Mouse (Mus musculus) heart, embryonic 11.5 days (tissue): ENCODE measurements around the gene Mllt1. TPM values are rescaled to one million over a fixed set of nuclear protein-coding genes. Genes with fewer than 3 reads are reported as not detected.

Experiments
- ATAC-seq: fragments of 200-750 bp; cut with Nextera tagmentation; replicated peaks from 2 replicates; pipeline ENCODE4 v1.8.0; 2017; ENCODE audit warnings: moderate library complexity; ENCODE audit not compliant: insufficient number of reproducible peaks, low FRiP score, low TSS enrichment
- H3K27ac ChIP-seq: fragments of 300-500 bp; sonication (generic); 2 replicates; pipeline ENCODE4 v1.5.1; 2014; ENCODE audit warnings: mild to moderate bottlenecking, low read depth, low read length
- H3K27me3 ChIP-seq: fragments of 300-500 bp; sonication (generic); 2 replicates; pipeline ENCODE4 v1.6.1; 2014; ENCODE audit warnings: mild to moderate bottlenecking, low read length, mixed read lengths; ENCODE audit not compliant: control insufficient read depth, insufficient read depth
- H3K36me3 ChIP-seq: fragments of 300-500 bp; sonication (generic); 2 replicates; pipeline ENCODE4 v1.6.1; 2014; ENCODE audit warnings: mild to moderate bottlenecking, low read length, moderate library complexity, mixed read lengths; ENCODE audit not compliant: control insufficient read depth, insufficient read depth
- H3K4me1 ChIP-seq: fragments of 300-500 bp; sonication (generic); 2 replicates; pipeline ENCODE4 v1.6.1; 2014; ENCODE audit warnings: low read length; ENCODE audit not compliant: control insufficient read depth, insufficient read depth
- H3K4me2 ChIP-seq: fragments of 300-500 bp; sonication (generic); 2 replicates; pipeline ENCODE4 v1.6.1; 2014; ENCODE audit warnings: mild to moderate bottlenecking, moderate library complexity
- H3K4me3 ChIP-seq: fragments of 300-500 bp; sonication (generic); 2 replicates; pipeline ENCODE4 v1.5.1; 2014; ENCODE audit warnings: low read depth, low read length
- H3K9ac ChIP-seq: fragments of 300-500 bp; sonication (generic); 2 replicates; pipeline ENCODE4 v1.6.1; 2014; ENCODE audit warnings: mild to moderate bottlenecking, low read depth, low read length, moderate library complexity
- H3K9me3 ChIP-seq: fragments of 300-500 bp; sonication (generic); replicated peaks from 2 replicates; pipeline ENCODE4 v1.6.1; 2016; ENCODE audit warnings: low read length; ENCODE audit not compliant: control insufficient read depth
- WGBS: fragments of 180-500 bp; shearing (Covaris S2); extraction: QIAGEN DNeasy Blood & Tissue Kit; methylation state at CpG from one replicate; pipeline ENCODE4 v1.1.7; 2014; ENCODE audit not compliant: insufficient replicate concordance; 5-methylcytosine and 5-hydroxymethylcytosine counted together
- polyA plus RNA-seq: library from polyadenylated mRNA; unstranded; fragments of >200 nt; fragmentation: Nextera tagmentation; extraction: Ambion mirVana; gene quantifications from 2 replicates; pipeline ENCODE4 v1.2.1, GENCODE M21; 2014

Gene Mllt1
- polyA plus RNA-seq, 1 experiment from 2014 or later = 20.1 TPM

GRCm38 (mm10) chr17:56954871-56955270, 19.7 kb upstream of the Mllt1 start:
- Histone ChIP-seq H3K4me2 (no peak overlapping the region), H3K4me3 (no peak overlapping the region), H3K27ac (no peak overlapping the region), H3K36me3 (no peaks in the 10 kb centered on the region), H3K9me3 (no peaks in the 10 kb centered on the region), H3K27me3 (no peaks in the 10 kb centered on the region), H3K4me1 (no peaks in the 10 kb centered on the region), H3K9ac (no peak overlapping the region)
- ATAC-seq = no peak
- 73% methylated on average over 7 of the region's 7 CpGs for WGBS

GRCm38 (mm10) chr17:56952639-56953038, 17.4 kb upstream of the Mllt1 start:
- 75% methylated on average over 1 of the region's 1 CpGs for WGBS
- no peak overlapping the region for H3K27ac ChIP-seq
- no peak overlapping the region for H3K9ac ChIP-seq
- H3K27me3 ChIP-seq = no peaks in the 10 kb centered on the region
- no peaks in the 10 kb centered on the region for H3K9me3 ChIP-seq
- no peak overlapping the region for H3K4me2 ChIP-seq
- ATAC-seq = no peak
- H3K36me3 ChIP-seq = no peaks in the 10 kb centered on the region
- H3K4me3 ChIP-seq = no peak overlapping the region
- H3K4me1 ChIP-seq = no peaks in the 10 kb centered on the region

GRCm38 (mm10) chr17:56950915-56951314, 15.7 kb upstream of the Mllt1 start:
- Histone ChIP-seq H3K9me3 (no peaks in the 10 kb centered on the region), H3K4me2 (no peak overlapping the region), H3K27me3 (no peaks in the 10 kb centered on the region), H3K9ac (no peak overlapping the region), H3K36me3 (no peaks in the 10 kb centered on the region), H3K27ac (no peak overlapping the region), H3K4me3 (no peak overlapping the region), H3K4me1 (no peaks in the 10 kb centered on the region)
- no peak for ATAC-seq
- 14% methylated on average over 3 of the region's 3 CpGs for WGBS

GRCm38 (mm10) chr17:56938751-56939150, 3.5 kb upstream of the Mllt1 start:
- no peak overlapping the region for H3K27ac ChIP-seq
- H3K4me1 ChIP-seq = peaks cover 10% of the 10 kb centered on the region
- no peak overlapping the region for H3K4me3 ChIP-seq
- H3K9me3 ChIP-seq = no peaks in the 10 kb centered on the region
- WGBS = 85% methylated on average over 4 of the region's 4 CpGs
- H3K9ac ChIP-seq = no peak overlapping the region
- no peak overlapping the region for H3K4me2 ChIP-seq
- no peaks in the 10 kb centered on the region for H3K27me3 ChIP-seq
- no peak for ATAC-seq
- no peaks in the 10 kb centered on the region for H3K36me3 ChIP-seq

DNA sequence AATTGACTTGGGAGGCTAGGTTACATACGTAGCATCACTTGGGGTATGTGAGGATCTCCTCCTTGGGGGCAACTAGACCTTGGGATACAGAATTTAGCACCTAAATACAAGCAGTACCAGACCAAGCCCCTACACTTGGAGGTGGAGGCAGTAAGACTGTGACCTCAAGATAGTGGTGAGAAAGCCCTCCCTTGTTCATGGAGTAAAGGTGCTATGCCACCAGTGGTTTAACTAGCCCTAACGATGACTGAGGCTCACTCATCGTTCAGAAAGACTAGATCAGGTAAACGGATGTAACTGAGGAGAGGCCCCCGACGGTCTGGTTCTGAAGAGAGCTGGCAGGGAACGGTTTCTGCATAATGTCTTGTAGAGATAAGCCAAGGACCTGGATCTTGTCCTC, 1.5 kb upstream of the Mllt1 start:
- Histone ChIP-seq H3K27ac (no peak overlapping the region), H3K4me1 (peaks cover 18% of the 10 kb centered on the region), H3K4me2 (no peak overlapping the region), H3K9ac (no peak overlapping the region), H3K4me3 (no peak overlapping the region), H3K9me3 (no peaks in the 10 kb centered on the region), H3K27me3 (no peaks in the 10 kb centered on the region), H3K36me3 (no peaks in the 10 kb centered on the region)
- 84% methylated on average over 7 of the region's 7 CpGs for WGBS
- ATAC-seq = no peak

DNA sequence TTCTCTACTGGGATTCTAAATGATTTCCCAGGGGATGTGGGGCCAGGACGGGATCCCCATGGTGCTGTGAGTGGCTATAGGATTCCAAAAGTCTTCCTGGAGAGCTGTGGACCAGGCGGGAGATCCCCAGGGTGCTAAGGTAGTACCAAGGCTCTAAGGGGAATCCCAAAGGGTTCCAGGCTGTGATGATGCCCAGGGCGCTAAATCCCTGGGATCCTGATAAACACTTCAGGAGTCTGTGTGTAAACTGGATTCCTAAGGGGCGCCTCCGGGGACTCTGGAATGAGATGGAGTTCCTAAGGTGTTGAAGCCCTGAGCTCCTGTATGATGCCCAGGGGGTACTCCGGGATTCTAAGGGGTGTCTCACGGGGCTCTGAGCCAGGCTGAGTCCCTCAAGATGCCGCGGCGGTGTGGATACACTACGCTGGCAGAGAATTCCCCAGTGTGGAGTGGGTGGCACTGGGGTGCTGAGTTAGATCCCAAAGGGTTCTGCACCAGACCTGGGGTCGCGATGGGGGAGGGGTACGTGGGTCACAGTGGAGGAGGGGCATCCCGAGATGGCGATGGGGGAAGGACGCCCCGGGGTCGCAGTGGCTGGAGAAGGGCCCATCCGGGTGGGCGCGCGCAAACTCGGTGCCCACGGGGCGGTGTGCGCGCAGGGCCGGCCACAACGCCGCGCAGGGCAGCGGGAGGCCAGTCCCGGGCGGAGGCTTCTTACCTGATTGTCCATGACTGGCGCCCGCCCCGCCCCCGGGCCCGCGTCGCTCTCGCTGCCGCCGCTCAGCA, 477 bp downstream of the Mllt1 start:
- H3K27me3 ChIP-seq = no peaks in the 10 kb centered on the region
- peak overlapping the region; percentile 79 for H3K27ac ChIP-seq
- H3K9me3 ChIP-seq = no peaks in the 10 kb centered on the region
- peak; percentile 68 for ATAC-seq
- H3K36me3 ChIP-seq = no peaks in the 10 kb centered on the region
- 2% methylated on average over 34 of the region's 45 CpGs for WGBS
- H3K4me2 ChIP-seq = peak overlapping the region; percentile 77
- H3K9ac ChIP-seq = peak overlapping the region; percentile 92
- peaks cover 21% of the 10 kb centered on the region for H3K4me1 ChIP-seq
- peak overlapping the region; percentile 92 for H3K4me3 ChIP-seq

- no peak overlapping the region for H3K27ac ChIP-seq
- no peak overlapping the region for H3K4me2 ChIP-seq
- H3K36me3 ChIP-seq = no peaks in the 10 kb centered on the region
- 98% methylated on average over 2 of the region's 2 CpGs for WGBS
- peaks cover 27% of the 10 kb centered on the region for H3K4me1 ChIP-seq
- no peak for ATAC-seq
- H3K27me3 ChIP-seq = no peaks in the 10 kb centered on the region
- H3K9ac ChIP-seq = no peak overlapping the region
- no peak overlapping the region for H3K4me3 ChIP-seq
- H3K9me3 ChIP-seq = no peaks in the 10 kb centered on the region
Observed at GRCm38 (mm10) chr17:56933395-56933794, 1.8 kb downstream of the Mllt1 start.

- WGBS = 88% methylated on average over 8 of the region's 8 CpGs
- peaks cover 27% of the 10 kb centered on the region for H3K4me1 ChIP-seq
Observed at GRCm38 (mm10) chr17:56930026-56930425, 5.2 kb downstream of the Mllt1 start.

DNA sequence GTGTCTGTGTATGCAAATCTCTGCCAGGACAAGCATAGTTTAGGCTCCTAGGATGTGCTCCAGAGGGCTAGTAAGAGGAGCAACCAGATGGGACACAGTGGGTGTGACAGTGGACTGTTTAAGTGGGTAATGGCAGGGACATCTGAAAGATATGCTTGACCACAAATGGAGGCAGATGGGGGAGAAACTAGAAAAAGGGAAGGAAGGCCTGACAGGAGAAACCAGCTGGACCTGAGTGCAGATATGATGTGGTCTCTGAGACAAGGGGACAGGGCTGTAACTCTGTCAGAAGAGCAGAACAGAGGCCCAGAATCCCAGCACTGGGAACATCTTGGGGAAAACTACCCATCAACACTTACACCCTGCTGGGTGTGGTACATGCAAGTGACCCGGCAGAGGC, 5.7 kb downstream of the Mllt1 start:
- Histone ChIP-seq H3K9me3 (no peaks in the 10 kb centered on the region), H3K4me1 (peaks cover 25% of the 10 kb centered on the region), H3K36me3 (peaks cover 8% of the 10 kb centered on the region; the same call in 1 of the 2 replicates), H3K4me3 (no peak overlapping the region), H3K27me3 (no peaks in the 10 kb centered on the region), H3K27ac (peak overlapping the region; percentile 18; the same call in 1 of the 2 replicates), H3K9ac (no peak overlapping the region), H3K4me2 (no peak overlapping the region)
- no peak for ATAC-seq
- WGBS = 61% methylated on average over 1 of the region's 1 CpGs

More at GRCm38 (mm10) chr17:56930026-56930425, 5.2 kb downstream of the Mllt1 start:
- no peak overlapping the region for H3K27ac ChIP-seq
- H3K4me2 ChIP-seq = no peak overlapping the region
- ATAC-seq = no peak
- H3K9me3 ChIP-seq = no peaks in the 10 kb centered on the region
- no peaks in the 10 kb centered on the region for H3K27me3 ChIP-seq
- peaks cover 3% of the 10 kb centered on the region; the same call in 1 of the 2 replicates for H3K36me3 ChIP-seq
- H3K4me3 ChIP-seq = no peak overlapping the region
- H3K9ac ChIP-seq = no peak overlapping the region
